Mouse (Mus musculus) lung, postnatal 0 days (tissue): Measurements from ENCODE around the gene Bahcc1. TPM values are rescaled to one million over a fixed set of nuclear protein-coding genes. Genes with fewer than 3 reads are reported as not detected.

Experiments
- ATAC-seq: fragments of 200-750 bp; cut with Nextera tagmentation; 2 replicates; pipeline ENCODE4 v1.8.0; 2017; ENCODE audit warnings: moderate library complexity
- DNase-seq: peaks from one replicate; pipeline ENCODE4 v3.0.0-alpha.2; 2016; ENCODE audit warnings: low spot score
- H3K27ac ChIP-seq: fragments of 300-500 bp; sonication (generic); 2 replicates; pipeline ENCODE4 v1.5.1; 2014; ENCODE audit warnings: antibody characterized with exemption, mild to moderate bottlenecking, low read length, mixed read lengths
- H3K27me3 ChIP-seq: fragments of 300-500 bp; sonication (generic); replicated peaks from 2 replicates; pipeline ENCODE4 v1.6.1; 2014; ENCODE audit warnings: low read length, mixed read lengths; ENCODE audit not compliant: insufficient read depth
- H3K36me3 ChIP-seq: fragments of 300-500 bp; sonication (generic); 2 replicates; pipeline ENCODE4 v1.6.1; 2014; ENCODE audit warnings: low read length, mixed read lengths; ENCODE audit not compliant: insufficient read depth
- H3K4me1 ChIP-seq: fragments of 300-500 bp; sonication (generic); 2 replicates; pipeline ENCODE4 v1.6.1; 2014; ENCODE audit warnings: antibody characterized with exemption, low read depth, low read length, mixed read lengths; ENCODE audit not compliant: insufficient read depth
- H3K4me2 ChIP-seq: fragments of 300-500 bp; sonication (generic); replicated peaks from 2 replicates; pipeline ENCODE4 v1.6.1; 2014; ENCODE audit warnings: low read depth, mild to moderate bottlenecking, low read length, moderate library complexity, mixed read lengths
- H3K4me3 ChIP-seq: fragments of 300-500 bp; sonication (generic); 2 replicates; pipeline ENCODE4 v1.5.1; 2014; ENCODE audit warnings: low read depth, low read length
- H3K9ac ChIP-seq: fragments of 300-500 bp; sonication (generic); replicated peaks from 2 replicates; pipeline ENCODE4 v1.6.1; 2014; ENCODE audit warnings: low read depth, mild to moderate bottlenecking
- H3K9me3 ChIP-seq: fragments of 300-500 bp; sonication (generic); 2 replicates; pipeline ENCODE4 v1.6.1; 2016; ENCODE audit warnings: low read length, mixed read lengths
- CTCF ChIP-seq: IDR thresholded peaks from 2 replicates; pipeline ENCODE4 v1.5.1; 2016; ENCODE audit warnings: antibody characterized with exemption, mild to moderate bottlenecking
- EP300 ChIP-seq: IDR thresholded peaks from 2 replicates; pipeline ENCODE4 v1.6.1; 2016; ENCODE audit warnings: antibody characterized with exemption, mild to moderate bottlenecking, control low read depth
- WGBS: fragments of 180-500 bp; shearing (Covaris S2); extraction: QIAGEN DNeasy Blood & Tissue Kit; methylation state at CpG from one replicate; pipeline ENCODE4 v1.1.7; 2014; 5-methylcytosine and 5-hydroxymethylcytosine counted together
- polyA plus RNA-seq: library from polyadenylated mRNA; unstranded; fragments of >200 nt; fragmentation: Nextera tagmentation; extraction: Ambion mirVana; gene quantifications from 2 replicates; pipeline ENCODE4 v1.2.1, GENCODE M21; 2015

Bahcc1 gene
- polyA plus RNA-seq, 1 experiment from 2014 or later: 6.6 TPM

- TF ChIP-seq CTCF (peak; percentile 40), EP300 (no peak)
- Histone ChIP-seq H3K27ac (peak overlapping the region; percentile 85), H3K4me1 (peaks cover 44% of the 10 kb centered on the region; the same call in 1 of the 2 replicates), H3K36me3 (no peaks in the 10 kb centered on the region), H3K9me3 (no peaks in the 10 kb centered on the region), H3K4me2 (peak overlapping the region; percentile 48), H3K4me3 (peak overlapping the region; percentile 17; the same call in 1 of the 2 replicates), H3K9ac (no peak overlapping the region), H3K27me3 (no peaks in the 10 kb centered on the region)
- ATAC-seq: peak; percentile 47
- peak; percentile 85 for DNase-seq
- 3% methylated on average over 10 of the region's 10 CpGs for WGBS
These were observed 7.5 kb downstream of the Bahcc1 start for GRCm38 (mm10) chr11:120240206-120240605.

GRCm38 (mm10) chr11:120240941-120241890, 8.5 kb downstream of the Bahcc1 start:
- ATAC-seq: no peak
- no peak overlapping the region for H3K9ac ChIP-seq
- WGBS: 16% methylated on average over 29 of the region's 29 CpGs
- H3K27me3 ChIP-seq: no peaks in the 10 kb centered on the region
- peak overlapping the region; percentile 72 for H3K27ac ChIP-seq
- no peak overlapping the region for H3K4me3 ChIP-seq
- H3K9me3 ChIP-seq: no peaks in the 10 kb centered on the region
- DNase-seq: peak; percentile 62
- peaks cover 44% of the 10 kb centered on the region; the same call in 1 of the 2 replicates for H3K4me1 ChIP-seq
- no peak for TF ChIP-seq CTCF
- TF ChIP-seq EP300: no peak
- no peaks in the 10 kb centered on the region for H3K36me3 ChIP-seq
- peak overlapping the region; percentile 48 for H3K4me2 ChIP-seq

DNA sequence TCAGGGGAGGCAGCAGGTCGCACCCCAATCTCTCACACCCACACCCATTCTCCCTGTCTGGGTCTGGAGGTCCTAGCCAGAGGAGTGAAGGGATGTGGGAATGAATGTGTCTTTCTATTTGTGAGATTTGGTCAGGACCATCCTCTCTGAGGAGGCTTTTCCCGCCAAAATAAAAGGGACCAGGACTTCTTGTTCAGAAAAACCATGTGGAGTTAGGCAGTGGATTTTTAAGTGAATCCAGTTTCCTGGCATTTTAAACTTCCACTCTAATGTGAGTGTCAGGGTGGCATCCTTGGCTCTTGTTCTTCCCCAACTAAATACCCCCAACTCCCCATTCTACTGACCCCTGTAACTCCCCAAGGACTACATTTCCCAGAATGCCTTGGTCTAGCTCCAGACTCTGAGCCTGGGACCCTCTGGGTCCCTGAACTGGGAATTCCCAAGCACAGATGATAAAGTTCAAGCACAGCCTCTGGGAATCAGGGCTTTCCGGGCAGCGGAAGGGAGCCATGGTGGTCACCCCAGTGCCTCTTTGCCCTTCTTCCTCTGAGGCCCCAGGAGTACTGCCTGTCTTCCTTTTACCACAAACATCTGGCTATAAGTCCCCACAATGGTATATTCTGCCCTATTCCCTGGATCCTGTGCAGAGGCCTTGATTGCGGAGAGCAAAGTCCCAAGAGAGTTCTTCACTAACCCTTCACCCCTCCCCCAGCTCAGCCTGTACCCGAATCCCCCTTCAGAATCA, 9.4 kb downstream of the Bahcc1 start:
- H3K36me3 ChIP-seq: no peaks in the 10 kb centered on the region
- WGBS: 63% methylated on average over 6 of the region's 6 CpGs
- no peak overlapping the region for H3K4me3 ChIP-seq
- H3K9me3 ChIP-seq: no peaks in the 10 kb centered on the region
- H3K4me2 ChIP-seq: no peak overlapping the region
- TF ChIP-seq CTCF: no peak
- H3K27ac ChIP-seq: peak overlapping the region; percentile 82
- H3K9ac ChIP-seq: no peak overlapping the region
- ATAC-seq (no peak), DNase-seq (no peak)
- H3K27me3 ChIP-seq: no peaks in the 10 kb centered on the region
- H3K4me1 ChIP-seq: peaks cover 44% of the 10 kb centered on the region; the same call in 1 of the 2 replicates

DNA sequence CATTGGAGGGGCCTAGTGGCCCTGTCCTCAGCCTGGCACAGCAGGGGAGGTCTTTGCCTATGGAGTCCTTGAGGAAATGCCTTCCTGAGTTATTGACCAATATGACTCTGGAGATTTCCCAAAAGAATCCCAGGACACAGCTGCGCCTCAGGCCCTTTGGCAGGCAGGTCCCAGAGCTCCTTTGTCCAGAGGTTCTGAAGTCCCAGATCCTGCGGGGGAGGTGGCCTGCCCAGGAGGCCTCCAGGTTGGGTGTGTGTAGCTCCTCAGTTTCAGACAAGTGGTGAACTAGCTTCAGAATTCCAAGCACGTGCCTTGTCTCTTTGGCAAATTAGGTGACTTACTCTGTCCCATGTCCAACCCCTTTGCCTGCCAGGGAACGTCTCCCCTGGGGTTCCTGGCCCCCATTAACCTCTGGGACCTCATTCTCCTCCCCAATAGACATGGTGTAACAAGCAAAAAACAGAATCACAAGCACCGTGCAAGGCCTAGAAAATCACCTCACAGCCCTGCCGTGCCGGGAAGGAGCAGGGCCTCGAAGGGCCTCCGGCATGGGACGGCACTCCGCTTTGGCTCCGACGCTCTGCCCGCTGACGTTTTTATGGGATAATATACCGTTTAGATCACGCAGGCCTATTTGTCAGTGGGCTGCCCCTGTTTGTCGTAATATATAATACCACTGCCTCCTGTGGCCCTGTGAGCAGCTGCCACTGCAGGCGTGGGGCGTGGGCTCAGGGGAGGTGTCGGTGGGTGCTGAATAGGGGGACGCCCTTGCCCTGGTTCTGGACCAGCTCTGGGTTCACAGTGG, 10.2 kb downstream of the Bahcc1 start:
- Histone ChIP-seq H3K27ac (peak overlapping the region; percentile 82), H3K9me3 (no peaks in the 10 kb centered on the region), H3K4me3 (no peak overlapping the region), H3K27me3 (no peaks in the 10 kb centered on the region), H3K4me2 (no peak overlapping the region), H3K9ac (no peak overlapping the region), H3K4me1 (peaks cover 47% of the 10 kb centered on the region; the same call in 1 of the 2 replicates), H3K36me3 (no peaks in the 10 kb centered on the region)
- 50% methylated on average over 22 of the region's 22 CpGs for WGBS
- TF ChIP-seq CTCF (no peak), EP300 (no peak)
- DNase-seq (peak; percentile 53), ATAC-seq (peak; percentile 32; the same call in 1 of the 2 replicates)

GRCm38 (mm10) chr11:120243531-120243820, 10.7 kb downstream of the Bahcc1 start:
- Histone ChIP-seq H3K4me2 (no peak overlapping the region), H3K4me3 (no peak overlapping the region), H3K27me3 (no peaks in the 10 kb centered on the region), H3K9me3 (no peaks in the 10 kb centered on the region), H3K27ac (peak overlapping the region; percentile 82; the same call in 1 of the 2 replicates), H3K36me3 (no peaks in the 10 kb centered on the region), H3K9ac (no peak overlapping the region), H3K4me1 (peaks cover 52% of the 10 kb centered on the region; the same call in 1 of the 2 replicates)
- TF ChIP-seq CTCF: no peak
- TF ChIP-seq EP300: no peak
- DNase-seq: no peak
- whole genome bisulfite sequencing: 62% methylated on average over 6 of the region's 6 CpGs
- ATAC-seq: no peak
